Mouse (Mus musculus): ENCODE measurements around the gene 4933416C03Rik. TPM values are rescaled to one million over a fixed set of nuclear protein-coding genes. Genes with fewer than 3 reads are reported as not detected.

The 4933416C03Rik gene
- polyA plus RNA-seq, 1 experiment from 2014 or later, result not detected

Other genes starting within 250 kb of the 4933416C03Rik start
- 0.23 and 0.24 TPM in 2 replicates for gene Ptprr, start 95.7 kb downstream of the 4933416C03Rik start, polyA plus RNA-seq (2016; fragmentation: Nextera tagmentation; extraction: Ambion mirVana)
- gene Ptprb, start 161.6 kb upstream of the 4933416C03Rik start, polyA plus RNA-seq (2016; fragmentation: Nextera tagmentation; extraction: Ambion mirVana), result 1.7 and 2.1 TPM in 2 replicates

Measured in forebrain, embryonic 10.5 days (tissue).